Mouse (Mus musculus): Measurements from ENCODE around the gene Krt34.

Krt34 gene

DNA sequence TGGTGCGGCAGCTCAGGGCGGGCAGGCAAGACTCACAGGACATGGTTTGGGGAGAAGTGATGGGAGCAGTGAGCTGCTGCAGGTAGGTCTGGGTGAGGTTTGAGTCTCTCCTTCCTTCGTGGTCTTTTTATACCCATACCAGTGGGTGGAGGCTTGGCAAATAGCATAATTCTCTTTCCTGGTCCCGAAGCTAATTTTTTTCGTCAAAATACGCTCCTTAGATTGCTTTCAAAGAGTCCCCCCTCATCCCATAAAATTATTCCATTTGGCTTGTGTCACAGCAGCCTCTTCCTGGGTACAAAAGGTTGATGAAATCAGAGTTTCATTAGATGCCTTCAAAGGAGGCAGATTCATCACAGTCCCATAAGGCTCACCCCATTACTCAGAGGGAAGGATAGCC is at the start of gene Krt34:
TSS of gene Krt34 (minus strand) at position 101 of the 400 bp plus-strand sequence.
- no peak for DNase-seq (ENCODE audit: low spot score)

DNA sequence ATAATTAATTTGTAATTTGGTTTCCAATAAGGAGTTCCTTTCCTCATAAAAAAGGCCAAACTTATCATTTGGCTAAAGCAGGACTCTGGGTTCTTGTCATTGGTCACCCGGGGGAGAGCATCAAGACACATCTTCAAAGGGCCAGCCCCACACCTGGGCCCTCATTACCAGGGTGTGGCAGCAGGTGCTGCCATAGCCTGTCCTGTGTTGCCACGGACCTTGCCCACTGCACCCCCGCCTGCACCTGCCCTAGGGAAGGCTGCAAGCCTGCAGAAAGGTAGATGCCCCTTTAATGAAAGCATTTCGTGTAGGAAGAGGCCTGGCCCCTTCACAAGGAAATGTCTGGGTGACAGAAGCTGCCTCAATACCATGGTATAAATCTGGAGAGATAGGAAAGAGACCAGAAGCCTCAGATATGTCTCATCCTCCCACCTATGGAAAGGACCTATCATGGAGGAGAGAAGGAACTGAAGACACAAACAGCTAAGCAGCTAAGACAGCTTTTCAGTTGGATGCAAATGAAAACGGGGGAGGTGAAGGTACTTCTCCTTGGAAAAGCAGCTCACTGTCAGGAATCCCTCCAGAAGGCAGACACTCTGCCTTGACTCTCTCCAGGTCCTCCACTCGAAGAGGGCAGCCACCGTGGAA is 47.1 kb upstream of the Krt34 start:
- no peak for DNase-seq (ENCODE audit: low spot score)

DNA sequence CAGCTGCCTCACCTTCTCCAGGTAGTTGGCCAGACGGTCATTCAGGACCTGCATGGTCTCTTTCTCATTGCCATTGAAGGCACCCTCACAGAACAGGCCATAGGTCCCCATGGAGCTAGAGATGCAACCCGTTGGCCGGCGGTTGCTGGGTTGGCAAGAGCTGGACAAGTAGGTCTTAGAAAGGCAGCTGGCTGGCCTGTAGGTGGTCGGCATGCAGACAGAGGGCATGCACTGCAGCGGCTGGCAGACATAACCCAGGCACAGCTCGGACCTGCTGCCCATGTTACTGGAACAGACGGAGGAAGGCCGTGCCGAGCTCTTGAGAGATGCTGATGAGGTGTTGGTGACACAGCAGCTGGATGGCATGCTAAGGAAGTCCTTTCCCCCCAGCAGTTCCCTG is 46.5 kb upstream of the Krt34 start, which contains the start of gene Krt32:
TSS of gene Krt32 (minus strand) at position 366 of the 400 bp plus-strand sequence.
- no peak for DNase-seq (ENCODE audit: low spot score)

DNA sequence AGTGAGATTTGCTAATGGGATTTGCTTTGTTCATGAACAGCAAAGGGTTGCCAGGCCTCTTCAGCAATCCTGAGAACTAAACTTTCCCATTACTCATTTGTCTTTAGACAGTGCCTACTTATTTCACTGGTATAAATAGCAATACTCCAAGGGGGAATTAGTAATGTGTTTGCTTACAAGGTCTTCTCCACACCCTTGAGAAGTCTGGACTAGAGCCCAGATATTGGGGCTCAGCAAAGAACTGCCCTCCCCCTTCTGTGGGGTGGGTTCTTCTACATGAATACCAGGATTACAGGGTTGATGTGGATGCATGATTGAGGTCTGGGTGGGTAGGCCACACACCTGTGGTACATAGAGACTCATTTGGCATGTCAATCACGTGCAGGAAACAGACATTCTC is 32.5 kb upstream of the Krt34 start:
- DNase-seq (ENCODE audit: low spot score), result no peak

DNA sequence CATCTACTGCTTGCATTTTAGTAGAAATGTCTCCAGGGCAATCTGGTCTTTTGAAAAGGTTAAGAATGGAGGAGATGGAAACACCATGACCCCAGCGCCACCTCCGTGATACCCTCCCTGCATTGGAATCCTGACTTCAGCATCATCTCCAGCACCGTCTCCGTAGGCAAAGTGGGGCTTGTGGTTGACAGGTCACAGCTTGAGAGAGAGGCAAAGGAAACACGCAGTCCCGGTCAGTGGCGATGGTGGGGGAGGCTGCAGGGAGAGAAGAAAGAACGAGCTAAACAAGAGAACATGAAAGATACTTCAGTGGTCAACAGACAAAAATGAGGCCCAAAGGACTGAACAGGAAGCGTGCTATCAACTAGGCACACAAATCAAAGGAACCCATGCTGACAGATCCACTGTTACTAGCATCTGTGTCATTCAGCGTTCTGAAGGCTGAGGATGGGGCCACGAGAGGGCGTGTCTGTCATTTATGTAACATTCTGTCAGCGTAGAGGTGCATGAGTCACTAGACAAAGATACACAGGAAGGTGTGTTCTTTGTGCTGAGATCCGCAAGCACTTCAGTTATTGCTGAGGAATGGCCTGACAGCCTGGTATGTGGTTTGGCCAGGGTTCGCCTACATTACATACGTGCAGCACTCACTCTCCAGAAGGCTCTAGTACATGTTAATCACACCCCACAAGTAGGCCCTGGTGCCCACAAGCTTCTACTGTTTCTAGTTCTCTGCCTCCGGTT is 26.1 kb upstream of the Krt34 start:
- DNase-seq (ENCODE audit: low spot score), result no peak

DNA sequence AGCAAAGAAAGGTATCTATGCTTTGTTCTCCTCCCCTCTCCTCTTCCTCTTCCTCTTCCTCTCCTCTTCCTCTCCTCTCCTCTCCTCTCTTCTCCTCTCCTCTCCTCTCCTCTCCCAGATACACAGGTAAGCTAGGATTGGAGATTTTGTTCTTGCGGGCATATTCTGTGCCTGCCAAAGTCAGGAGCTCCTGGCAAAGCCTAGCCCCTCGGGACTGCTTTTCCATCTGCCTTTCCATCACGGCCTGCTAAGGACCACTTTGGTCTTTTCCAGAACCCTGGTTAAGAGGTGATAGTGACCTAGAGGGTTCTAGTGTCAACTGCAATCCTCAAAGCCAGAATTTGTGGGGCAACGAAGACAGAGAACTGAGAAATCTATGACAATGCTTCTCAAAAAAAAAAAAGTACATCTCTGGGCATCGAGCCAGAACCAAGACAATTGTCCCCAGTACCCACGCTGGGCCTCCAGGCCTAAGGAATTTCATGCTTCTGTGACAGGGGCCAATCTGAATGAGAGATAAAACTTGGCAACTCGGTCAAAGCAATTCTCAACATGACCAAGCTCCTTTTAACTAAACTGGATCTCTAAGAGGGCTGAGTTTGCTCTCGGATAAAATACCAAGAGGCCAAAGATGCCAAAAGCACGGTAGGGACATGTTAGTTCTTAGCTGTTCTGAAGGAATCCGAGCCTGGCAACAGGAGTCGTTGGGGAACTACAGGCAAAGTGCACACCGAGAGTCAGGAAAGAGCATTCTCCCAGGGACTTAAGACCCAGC is 25.1 kb upstream of the Krt34 start:
- no peak for DNase-seq (ENCODE audit: low spot score)

DNA sequence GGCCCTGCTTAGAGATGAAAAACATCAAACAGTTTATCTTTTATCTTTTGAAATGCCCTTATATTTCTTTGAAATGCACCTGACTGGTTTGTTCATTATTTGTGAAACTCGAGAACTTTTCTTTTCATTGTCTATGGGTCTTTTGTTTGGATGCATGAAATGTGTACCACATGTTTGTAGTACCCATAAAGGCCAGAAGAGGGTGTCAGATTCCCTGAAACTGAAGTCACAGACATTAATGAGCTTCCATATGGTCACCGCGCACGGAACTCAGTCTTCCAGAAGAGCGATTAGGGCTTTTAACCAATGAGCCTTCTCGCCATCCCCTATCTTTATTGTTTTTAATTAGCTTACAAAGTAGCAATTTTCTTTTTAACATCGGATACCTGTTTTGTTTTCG is 17.5 kb upstream of the Krt34 start:
- no peak for DNase-seq (ENCODE audit: low spot score)

DNA sequence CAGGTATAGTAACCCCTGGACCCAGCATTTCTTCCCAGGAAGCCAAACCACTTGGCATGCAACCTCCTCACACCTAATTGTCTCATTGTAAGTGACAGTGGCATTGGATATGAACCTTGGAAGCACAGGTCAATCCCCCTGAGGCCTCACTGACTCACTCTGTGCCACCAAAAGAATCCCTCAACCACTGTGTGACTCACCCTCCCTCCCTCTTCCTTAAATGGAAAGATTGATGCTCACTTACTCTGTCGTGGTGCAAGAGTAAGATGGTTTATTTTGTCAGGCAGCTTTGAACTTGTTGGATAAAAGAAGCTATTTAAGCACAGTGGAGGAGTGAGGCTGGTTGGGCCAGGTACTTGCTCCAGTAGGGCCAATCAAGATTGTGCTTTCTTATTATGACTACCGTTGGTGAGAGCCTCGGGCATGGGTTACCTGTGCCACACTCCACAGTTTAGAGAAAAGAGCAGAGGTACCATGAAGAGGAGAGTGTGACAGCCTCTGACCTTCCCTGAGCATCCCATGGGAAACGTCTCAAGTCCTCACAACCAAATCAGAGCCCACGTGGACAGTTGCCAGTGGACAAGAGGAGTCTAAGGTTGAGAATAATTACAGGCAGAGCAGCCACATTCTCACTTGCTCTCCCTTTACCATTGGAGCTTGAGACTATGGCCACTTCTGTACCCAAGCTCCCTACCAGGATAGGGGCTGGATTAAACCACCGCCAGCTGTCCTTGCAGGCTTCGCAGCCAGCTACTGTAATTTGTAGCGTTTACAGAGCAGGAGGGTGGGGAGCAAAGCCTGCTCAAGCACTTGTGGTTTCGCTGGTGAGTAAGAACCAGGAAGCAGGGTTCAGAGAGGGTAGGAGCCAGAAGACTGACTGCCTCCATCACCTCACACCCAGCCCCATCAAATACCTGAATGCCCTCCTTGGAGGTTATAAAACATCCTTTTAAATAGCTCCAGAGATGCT is 14.6 kb upstream of the Krt34 start:
- DNase-seq (ENCODE audit: low spot score), result no peak

DNA sequence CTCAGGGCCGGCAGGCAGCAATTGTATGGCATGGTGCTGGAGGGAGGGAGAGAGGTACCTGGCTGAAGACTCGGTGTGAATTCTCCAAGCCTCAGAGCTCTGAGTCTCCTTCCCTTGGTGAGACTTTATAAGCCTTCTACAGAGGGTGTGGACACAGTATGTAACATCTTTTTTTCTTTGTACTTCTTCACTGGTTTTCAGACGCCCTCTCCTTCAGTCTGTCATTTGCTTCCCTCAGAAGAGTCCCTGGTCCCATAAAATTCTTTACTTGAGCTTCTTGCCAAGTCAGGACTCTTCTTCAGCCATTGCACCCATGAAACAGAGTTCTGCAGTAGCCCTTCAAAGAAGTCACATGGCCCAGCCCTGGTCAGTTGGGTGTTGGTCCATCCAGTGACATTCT is 9.1 kb upstream of the Krt34 start, which contains the start of gene Krt31:
TSS of gene Krt31 (minus strand) at position 101 of the 400 bp plus-strand sequence.
- DNase-seq (ENCODE audit: low spot score), result no peak

DNA sequence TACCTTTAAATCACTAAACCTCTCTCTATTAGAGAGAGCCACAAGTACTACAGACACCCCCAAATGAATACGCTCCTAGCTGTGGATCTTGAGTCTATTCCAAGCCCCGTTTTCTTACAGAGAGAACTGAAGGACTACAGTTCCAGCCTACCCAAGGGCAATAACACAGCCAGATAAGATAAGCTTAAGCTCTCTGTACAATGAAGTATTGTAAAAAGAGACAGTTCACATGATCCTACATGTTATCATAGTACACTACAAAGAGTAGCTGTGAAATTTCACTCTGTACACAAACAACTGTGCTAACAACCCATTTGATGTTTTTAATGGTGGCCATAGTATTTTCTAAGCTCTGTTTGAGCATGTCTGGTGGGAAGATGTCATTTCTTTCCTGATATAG is 5.8 kb upstream of the Krt34 start:
- no peak for DNase-seq (ENCODE audit: low spot score)

DNA sequence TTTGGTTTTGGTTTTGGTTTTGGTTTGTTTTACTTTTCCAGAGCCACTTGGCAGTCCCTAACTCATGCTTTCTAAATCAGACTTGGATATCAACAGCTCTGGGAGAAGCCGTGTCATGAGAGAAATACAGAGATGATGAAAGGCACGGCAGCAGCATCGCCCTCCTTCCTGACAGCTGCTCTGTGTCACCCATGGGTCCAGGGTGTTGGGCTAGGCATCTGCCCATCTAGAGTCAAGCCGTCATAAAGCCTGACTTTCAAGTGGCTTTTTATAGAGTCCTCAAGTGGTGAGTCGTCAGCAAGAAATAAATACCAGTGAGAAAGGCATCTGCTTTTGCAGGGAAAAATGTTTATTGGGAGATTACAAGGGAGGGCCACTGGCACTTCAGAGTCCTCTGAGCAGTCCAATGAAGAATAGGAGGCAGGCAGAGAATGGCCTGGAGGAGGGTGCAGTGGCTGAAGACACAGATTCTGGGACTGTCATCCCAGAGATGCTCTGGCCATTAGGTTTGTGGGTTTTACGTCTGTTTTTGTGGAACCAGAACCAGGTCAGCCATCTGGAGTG is 5.0 kb upstream of the Krt34 start:
- DNase-seq (ENCODE audit: low spot score), result no peak

DNA sequence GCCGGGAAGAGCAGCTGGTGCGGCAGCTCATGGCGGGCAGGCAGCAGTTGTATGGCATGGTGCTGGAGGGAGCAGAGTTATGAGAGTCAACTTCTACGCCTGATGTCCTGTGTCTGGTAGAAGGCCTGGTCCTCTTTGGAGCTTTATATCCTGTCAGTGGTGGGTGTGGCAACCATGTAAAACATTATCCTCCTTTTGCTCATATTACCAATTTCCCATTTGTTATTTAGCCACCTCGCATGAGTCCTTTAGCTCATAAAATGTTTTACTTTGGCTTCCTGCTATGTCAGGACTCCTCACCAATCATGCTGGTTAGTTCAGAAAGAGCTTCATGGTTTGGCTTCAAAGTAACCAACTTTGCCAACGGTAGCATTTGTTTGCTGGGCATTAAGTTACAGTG is 11.6 kb downstream of the Krt34 start, which contains the start of gene Krt33b:
TSS of gene Krt33b (minus strand) at position 101 of the 400 bp plus-strand sequence.
- no peak for DNase-seq (ENCODE audit: low spot score)

DNA sequence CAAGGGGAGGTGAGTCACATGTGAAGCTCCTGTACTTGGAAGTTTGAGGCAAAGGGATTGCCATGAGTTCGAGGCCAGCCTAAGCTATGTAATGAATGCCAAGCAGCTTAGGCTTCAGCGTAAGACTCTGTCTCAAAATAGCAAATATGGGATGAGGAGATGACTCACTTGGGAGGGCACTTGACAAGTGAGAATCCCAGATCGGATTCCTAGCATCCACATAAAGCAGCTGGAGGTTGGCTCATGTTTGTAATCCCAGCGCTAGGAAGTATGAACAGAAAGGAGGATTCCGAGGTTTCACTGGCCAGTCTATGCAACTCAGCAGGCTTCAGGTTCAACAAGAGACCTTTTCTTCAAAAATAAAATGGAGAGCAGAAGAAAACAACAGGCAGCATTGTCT is 19.9 kb downstream of the Krt34 start:
- DNase-seq (ENCODE audit: low spot score), result no peak

DNA sequence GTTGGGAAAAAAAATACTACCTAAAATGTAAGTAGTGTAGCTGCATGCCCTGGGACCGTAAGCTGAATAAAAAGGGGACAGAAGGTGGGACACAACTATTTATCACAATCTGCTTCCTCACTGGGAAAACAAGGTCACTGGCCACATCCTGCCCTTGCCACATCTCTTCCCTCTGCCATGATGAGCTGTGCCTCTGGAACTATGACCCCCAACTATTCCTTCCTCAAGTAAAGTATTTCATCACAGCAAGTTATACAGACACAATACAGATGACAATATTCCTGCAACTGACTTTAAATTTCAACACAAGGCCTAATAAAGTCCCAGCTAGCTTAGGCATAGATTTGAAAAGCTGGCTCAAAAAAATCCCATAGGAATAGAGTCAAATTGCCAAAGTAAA is 21.9 kb downstream of the Krt34 start:
- no peak for DNase-seq (ENCODE audit: low spot score)

DNA sequence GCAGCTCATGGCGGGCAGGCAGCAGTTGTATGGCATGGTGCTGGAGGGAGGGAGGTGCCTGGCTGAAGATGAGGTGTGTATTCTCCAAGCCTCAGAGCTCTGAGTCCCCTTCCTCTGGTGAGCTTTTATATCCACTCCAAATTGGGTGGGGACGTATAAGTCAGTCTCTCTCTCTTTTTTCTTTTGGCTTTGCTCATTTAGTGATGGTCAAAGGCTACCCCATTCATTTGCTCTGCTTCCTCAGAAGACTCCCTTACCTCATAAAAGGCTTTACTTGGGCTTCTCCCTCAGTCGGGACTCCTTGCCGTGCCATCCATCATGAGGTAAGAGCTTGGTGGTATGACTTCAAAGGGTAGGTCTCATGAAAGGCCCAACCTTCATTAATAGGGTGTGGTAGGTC is 25.2 kb downstream of the Krt34 start, which contains the start of gene Krt33a:
TSS of gene Krt33a (minus strand) at position 101 of the 400 bp plus-strand sequence.
- no peak for DNase-seq (ENCODE audit: low spot score)

DNA sequence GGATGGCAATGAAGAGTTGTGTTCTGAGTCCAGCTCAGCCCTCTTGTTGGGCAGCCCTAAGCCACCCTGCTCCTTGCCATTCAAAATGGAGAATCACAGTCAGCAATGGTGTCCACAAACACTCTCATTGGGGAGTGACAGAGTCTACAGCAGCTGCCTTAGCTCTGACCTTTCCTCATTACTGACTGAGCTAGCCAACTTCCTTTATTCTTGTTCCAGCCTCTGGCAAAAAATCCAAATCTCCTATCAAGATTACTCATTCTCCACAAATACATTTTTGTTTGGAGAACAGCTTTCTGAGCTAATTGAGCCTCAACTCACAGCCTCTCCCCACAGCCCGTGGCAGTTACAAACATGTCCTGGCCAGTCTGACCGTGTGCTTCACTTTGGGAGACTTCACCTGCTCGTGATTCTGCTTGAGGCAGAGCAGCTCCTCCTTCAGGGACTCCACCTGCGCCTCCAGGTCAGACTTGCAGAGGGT is 27.6 kb downstream of the Krt34 start:
- no peak for DNase-seq (ENCODE audit: low spot score)

DNA sequence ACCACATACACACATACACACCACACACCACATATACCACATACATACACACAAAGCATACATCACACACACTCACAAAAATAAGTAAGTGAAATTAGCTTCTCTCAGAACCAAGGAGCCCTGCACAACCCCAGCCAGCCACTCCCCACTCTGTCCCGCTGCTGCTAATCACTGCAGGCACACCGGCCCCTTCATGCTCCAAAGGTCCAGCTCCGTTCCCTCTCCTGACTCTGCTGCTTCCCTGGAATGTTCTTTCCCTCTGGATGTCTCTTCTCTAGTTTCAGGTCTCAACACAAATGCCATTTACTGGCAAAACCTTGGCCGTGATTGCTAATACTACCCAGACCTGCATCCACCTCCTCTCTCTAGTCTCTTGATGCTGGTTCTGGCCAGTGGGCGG is 30.7 kb downstream of the Krt34 start:
- no peak for DNase-seq (ENCODE audit: low spot score)

DNA sequence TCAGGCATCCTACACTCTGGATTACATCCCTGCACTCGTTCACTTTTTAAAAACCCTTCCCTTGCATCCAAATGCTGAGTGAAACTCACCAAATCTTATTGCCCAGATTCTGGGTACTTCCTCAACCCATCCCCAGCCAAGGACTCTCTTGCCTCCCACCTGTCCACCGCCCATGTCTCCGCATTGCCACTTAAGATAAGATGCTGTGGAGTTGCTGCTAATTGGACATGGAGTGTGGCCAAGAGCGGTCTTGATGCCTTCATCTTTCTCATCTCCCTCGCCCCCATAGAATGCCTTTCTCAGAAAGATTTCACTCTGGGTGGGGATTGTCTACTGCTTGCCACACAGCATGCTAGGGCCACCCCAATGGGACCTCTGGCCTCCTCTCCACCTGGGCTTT is 33.0 kb downstream of the Krt34 start:
- DNase-seq (ENCODE audit: low spot score), result no peak

DNA sequence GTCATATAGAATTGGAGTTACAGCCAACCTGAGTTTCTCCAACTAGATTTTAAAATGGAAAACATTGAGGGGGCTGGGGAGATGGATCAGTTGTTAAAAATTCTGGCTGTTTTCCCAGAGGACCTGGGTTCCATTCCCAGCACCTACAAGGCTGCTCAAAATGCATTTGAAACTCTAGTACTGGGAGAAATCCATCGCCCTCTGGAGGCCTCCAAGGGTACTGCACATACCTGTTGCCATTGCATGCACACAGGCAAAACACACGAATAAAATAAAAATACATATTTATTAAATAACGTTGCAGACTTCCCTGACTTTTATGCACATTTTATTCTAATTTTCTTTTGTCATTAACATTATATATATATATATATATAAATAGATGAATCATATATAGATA is 34.7 kb downstream of the Krt34 start:
- no peak for DNase-seq (ENCODE audit: low spot score)

DNA sequence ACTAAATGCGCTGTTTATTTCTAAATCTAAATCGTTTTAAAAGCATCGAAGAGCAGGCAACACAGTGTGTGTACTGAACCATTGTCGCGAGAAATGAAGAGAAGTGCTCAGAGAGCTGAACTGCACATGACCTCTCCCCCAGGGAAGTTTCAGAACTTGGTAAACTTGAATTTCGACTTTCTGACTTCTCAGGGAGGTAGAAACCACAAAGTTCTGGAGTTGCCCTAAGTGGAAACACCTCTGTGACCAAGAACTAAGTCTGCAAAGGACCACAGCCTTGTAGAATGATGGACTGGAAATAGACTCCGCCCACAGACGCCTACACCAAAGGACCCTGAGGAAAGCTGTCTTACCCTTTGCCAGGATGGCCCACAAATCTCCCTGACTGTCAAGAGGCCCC is 35.4 kb downstream of the Krt34 start:
- no peak for DNase-seq (ENCODE audit: low spot score)

DNA sequence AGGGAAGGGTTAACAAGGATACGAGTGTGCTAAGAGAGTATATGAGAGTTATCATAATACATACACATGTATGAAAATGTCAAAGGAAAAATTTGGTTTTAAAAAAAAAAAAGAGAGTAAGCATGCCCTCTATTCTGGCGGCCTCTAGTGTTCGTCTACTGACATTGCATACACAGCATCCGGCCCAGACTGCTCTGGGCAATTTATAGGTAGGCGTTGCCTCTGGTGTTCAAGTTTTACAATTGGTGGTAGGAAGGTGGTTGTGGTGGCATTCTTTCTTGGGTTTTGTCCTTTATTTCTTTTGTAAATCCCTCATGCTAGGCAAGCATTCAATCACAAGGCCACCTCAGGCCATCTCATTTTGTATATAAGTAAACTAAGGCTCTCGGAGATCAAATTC is 36.5 kb downstream of the Krt34 start:
- peak; percentile 13 for DNase-seq (ENCODE audit: low spot score)

All from ovary, postnatal 36 days (tissue).